Mouse (Mus musculus) kidney, postnatal 25 days (tissue): Measurements from ENCODE around the gene Tjp3.

Experiments used
- DNase-seq, 2 experiments: peaks; one replicate each; pipeline ENCODE4 v3.0.0; 2021; ENCODE audit warnings: mixed read lengths in 2 of 2

Gene Tjp3

DNA sequence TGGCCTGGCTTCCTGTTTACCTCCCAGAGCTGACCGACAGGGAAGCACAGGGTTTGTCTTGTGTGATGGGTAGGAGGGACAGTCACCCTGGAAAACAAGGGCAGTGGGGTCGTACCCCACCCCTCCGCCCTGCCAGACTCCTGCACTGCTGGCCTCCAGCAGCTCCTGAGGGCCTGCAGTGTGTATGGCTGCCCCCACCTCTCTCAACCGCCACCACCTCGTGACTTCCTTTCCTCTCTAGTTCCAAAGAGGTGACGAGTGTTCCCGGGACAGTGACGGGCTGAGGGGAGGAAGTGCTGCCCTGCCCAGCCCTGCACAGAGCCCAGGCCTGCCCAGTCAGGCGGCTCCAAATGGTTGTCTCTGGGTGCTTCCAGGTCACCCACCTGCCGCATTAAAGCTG is 6.5 kb upstream of the Tjp3 start:
- DNase-seq = peak; percentile 68 to 90

DNA sequence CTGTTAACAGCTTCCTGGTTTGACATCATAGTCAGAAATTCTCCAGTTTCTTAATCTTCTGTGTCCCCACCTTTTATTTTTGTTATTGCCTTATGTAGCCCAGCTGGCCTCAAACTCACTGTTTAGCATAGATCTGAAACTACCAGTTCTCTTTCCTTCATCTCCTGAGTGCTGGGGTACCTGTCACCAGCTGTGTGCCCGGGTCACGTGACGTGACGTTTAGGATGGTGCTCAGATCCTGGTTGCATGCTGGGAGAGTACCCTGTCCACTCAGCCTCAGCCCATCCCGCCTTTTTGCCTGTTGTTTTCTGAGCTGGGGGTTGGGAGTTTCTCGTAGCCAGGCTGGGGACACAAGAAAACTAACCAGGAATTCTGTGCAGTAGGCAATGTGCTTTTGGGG is 5.9 kb upstream of the Tjp3 start:
- DNase-seq = no peak

DNA sequence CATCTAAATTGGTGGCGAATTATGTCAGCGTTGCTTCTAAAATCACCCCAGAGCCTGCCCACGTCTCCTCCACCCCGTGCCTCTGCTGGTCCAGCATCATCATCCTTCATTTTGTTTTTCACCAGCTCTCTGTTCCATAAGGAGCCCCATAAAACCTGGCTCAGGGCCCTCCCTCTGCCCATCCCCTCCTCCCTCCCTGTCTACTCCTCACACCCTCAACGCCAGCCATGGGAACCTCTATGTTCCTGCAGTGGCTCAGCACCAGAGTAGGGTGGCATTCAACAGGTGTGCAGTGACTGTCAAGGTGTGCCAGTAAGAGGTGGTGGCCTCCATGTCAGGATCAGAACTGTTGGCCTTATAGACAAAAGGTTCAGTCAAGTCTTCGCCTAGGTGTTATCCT is 3.8 kb upstream of the Tjp3 start:
- DNase-seq = no peak

DNA sequence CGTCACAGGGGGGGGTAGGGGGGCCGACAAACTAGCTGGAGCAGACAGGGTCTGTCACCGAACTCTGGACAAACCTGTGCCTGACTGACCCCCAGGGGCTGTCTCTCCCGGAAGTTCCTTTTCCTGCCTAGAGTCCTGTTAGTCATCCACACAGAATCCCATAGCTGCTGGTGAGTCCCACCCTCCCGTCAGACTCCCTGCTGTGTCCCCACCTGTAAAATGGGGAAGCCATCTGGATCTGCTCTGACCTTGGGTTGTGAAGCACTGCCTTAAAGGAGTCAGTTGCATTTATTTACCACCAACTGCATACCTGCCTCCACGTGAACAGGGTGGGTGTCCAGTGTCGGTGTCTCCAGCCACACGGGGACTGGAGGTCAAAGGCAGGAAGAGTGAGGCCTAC is 3.1 kb upstream of the Tjp3 start:
- no peak for DNase-seq

DNA sequence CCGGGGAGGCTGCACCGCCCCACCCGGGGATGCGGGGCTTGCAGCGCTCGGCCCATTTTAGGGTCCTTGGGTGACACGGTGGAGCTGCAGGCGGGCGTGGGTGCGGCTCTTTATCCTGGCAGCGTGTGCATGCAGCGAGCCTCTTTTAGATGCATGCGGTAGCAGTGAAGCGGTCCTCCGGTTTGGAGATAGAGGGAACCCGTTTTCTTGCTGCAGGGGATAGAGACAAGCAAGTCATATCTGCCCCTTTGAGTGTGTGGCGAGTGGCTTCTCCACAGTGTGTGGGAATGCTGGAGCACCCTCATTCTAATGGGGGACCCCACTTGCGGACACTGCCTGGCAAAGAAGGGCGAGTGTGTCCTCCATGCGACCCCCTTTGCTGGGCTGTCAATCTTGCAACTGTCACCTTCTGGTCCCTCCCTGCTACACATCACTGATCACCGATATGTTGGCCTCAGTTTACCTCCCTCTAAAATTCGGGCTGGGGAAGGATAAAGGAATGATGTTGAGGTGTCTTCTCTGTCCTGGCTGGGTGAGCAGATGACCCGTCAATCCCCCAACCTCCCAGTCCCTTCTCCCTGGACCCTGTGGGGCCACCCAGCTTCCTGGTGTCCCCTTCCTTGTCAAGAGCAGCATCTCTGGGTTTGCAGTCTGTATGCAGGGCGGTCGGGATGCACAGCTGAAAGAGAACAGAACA is 2.1 kb upstream of the Tjp3 start:
- no peak for DNase-seq

DNA sequence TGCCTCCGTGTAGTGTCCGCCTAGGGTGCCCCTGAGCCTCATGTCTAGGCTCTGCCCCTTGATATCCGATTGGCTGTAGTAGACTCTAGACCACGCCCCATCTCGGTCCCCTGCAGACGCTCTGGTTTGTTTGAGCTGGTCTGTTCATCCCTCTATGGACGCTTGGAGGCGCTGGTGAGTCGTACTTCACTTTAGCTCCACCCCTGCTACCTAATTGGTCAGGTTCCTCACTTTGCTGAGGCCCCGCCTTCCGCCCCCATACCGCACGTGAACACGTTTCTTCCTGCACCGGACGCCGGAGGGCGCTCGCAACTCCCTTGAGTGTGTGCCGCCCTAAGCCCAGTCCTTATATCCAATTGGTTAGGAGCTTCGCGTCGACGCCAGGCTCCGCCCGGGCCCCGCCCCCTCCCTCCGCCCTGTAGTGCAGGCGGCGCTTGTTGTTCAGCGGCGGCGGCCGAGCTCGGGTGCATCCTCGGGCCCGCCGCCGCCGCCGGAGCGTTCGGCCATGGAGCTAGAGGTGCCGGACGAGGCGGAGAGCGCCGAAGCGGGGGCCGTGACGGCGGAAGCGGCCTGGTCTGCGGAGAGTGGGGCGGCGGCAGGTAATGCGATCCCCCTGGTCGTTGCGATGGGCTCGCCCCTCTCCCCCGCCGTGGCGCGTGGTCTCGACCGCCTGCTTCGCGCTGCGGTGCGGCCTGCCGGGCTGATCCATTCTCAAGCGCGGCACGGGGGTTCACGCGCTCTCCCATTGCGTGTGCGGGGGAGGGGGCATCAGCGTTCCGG is 1.4 kb upstream of the Tjp3 start, which contains the start of gene Pip5k1c:
Gene Pip5k1c (plus strand): TSS at position 410 of the 780 bp plus-strand sequence.
- peak; percentile 99 to 100 for DNase-seq

DNA sequence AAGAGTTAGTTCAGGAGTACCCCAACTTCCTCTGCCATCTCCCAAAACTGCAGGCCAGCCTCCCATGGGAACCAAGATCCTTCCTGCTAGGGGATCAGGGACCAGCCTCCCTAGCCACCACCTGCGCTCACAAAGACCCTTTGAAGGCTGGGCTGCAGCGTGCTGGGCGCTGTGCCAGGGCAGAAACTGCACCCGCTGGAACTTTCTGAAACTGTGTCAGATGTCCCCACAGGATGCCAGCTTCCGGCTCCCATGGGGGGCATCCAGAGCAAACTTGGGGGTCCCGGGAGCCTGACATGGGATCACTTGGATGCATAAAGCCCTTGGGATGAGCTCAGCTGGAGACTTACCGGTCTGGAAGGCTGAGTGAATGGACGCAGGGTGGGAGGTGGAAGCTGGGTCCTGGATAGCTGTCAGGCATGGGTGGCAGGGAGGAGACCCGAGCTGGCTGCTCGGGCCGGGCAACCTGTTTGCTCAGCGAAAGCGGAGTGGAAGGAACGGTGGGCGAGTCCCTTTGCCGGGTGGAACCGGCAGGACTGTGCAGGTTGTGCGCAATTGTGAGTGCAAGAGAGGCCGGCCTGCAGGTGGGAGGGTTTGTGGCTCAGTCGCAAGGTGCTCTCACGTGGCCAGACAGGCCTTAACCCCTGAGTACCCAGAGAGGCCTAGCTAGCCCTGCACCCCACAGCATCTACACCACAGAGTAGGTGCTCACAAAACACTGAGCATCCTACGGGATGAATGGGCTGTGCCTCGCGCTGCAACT is 502 bp downstream of the Tjp3 start:
- DNase-seq = peak; percentile 48 to 85

DNA sequence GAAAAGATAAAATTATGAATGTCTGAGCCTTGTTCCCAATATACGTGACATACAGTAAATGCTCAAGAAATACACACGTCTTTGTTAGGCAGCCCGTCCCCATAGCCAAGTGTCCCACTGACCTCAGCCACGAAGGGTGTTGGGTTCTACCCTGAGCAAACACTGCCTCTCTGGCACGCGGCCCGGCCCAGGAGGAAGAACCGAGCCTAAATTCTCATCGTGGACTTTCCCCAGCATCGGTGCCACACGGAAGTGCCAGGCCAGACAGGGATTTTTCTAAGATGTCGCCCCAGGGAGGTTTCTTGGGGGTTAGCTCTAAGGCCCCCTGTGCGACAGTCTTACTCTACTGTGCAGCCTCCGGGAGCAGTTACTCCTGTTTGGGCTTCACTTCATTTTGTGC is 1.6 kb downstream of the Tjp3 start:
- DNase-seq = peak in 1 of 2 experiments; percentile 65

DNA sequence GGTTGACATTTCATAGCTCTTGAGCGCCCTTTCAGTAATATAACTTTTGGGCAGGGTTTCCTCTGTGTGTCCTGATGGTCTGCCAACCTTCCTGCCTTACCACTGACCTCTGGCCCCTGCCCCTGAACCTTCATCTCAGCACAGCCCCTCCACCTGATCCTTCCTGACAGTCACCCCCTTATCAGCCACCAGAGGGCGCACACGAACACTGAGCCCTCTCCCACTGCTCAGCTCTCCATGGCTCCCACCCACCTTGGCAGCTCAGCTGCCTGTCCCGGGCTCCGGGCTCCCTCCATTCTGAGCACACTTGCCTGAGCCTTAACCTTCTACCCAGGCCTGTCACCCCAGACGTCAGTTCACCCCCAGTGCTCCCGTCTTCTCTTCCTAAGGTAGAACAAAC is 2.1 kb downstream of the Tjp3 start:
- peak; percentile 75 to 78 for DNase-seq

DNA sequence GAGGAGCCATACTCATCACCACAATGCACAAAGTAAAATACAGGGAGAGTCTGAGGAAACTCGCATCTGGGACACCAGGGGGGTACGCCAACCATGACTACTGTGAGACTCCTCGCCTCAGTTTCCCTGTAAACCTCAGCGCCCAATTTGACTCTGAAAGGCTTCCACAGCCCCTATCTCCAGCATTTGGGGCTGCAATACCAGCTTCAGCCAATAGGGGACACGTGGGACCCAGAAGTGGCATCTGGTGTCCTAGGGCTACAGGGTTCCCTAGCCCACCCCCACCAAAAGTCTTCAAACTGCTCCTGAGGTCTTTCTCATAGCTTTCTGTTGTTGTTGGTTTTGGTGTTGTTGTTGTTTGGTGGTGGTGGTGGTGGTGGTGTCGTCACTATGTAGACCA is 2.8 kb downstream of the Tjp3 start:
- DNase-seq = peak in 1 of 2 experiments; percentile 67

DNA sequence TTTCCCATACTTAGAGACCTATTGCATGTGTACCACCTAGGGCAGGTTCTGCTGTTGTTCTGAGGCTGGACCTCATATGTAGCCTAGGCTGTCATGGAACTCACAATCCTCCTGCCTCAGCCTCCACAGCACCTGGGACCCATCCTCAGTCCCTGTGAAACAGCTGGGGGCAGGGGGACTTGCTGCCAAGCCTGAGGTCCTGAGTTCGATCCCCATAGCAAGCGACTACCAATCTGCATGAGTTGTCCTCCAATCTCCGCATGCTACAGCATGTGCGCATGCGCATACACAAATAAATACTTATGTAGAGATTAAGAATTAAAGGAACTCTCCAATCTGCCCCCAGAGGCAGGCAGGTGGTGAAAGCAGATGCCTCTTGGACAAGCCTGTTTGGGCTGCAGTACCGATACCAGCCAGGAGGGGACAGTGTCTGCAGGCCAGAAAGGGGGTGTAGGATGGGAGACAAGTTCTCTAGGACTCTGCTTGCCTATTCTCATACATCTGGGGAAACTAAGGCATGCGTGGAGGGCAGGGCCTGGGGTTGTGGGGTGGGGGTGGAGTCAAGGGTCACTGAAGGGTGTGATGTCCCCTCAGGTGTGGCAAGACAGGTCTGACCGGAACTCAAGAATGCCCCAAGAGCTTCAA is 3.7 kb downstream of the Tjp3 start:
- peak in 1 of 2 experiments; percentile 66 for DNase-seq

DNA sequence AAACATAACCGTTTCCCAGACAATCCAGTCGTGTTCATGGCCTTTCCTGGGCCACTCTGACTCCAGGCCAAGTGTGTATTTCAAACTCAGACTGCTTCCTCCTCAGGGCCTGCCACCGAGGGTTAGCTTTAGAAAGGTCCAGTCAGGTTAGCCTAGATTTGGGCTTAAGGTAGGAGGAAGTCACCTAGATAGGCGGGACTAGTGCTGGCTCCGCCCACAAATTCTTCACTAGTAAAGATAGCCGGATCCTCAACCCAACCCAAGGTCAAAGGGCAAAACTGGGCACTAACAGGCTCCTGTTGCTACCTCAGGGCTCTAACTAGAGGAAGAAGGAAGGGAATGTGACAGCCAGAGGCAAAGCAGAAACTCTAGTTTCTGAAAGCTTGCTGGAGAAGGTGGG is 4.8 kb downstream of the Tjp3 start:
- peak; percentile 79 to 82 for DNase-seq

DNA sequence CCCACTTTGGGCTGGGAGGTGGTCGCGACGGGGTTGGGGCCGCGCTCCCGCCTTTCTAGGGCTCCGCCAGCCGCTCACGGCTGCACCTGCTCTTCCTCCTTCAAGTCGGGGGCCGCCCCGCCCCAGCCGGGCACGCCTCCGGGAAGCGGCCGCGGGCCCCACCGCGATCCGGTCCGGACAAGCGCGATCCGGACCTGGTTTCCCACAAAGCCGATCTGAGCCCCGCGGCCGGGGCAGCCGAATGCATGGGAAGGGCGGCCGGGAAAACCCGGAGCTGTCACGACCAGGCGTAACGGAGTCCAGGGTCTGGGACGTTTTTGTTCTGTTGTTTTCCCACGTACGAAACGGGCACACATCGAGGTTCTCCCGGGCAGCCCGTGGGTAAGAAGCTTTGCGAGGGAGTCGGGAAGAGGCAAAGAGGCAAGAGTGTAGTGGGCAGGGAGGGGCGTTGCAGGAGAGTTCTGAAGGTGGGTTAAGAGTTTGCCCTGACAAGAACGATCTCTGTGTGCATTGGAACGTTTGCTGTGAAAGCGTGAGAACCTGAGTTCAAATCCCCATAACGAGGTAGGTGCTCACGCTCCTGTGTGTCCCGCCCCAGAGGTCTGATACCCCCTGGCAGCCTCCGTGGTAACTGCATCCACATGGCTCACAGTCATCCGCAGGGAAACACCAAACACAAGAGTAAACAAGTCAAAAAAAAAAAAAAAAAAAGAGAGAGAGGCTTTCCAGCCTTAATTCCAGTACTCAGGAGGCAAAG is 5.5 kb downstream of the Tjp3 start:
- peak; percentile 93 to 95 for DNase-seq

DNA sequence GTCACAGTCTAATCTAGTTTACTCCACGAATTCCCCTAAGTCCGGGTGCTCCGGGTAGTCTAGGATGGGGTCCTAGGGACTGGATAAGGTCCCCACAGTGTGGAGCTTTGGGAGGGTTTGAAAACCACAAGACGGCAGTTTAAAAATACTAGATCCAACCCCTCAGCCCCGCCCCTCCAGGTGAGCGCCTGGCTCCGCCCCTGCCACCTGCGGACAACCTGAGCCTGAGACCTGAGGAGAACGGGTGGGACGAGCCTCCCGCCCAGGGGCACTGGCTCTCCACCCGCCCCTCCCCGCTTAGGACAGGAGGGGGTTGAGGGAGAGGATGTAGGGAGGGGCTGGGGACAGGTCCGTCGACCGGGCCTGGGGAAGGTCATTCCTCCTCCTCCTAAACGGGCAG is 6.7 kb downstream of the Tjp3 start:
- peak; percentile 73 to 90 for DNase-seq

DNA sequence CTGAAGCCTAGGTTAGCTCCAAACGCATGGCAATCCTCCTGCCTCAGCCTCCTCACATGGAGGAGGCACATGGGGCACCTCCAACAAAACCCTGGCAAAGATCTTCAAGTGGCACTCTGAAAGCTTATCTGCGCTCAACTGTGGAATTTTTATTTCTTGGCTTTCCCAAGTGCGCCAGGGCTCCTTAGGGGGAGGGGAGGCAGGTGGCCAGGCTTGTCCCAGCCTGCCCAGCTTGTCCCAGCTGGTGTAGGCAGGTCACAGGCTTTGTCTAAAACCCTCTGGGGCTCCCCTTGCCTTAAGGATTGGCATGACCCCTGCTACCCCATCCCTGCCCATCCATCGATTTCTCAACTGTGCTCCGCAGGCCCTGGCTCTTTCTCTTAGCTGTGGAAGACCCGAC is 7.2 kb downstream of the Tjp3 start:
- peak in 1 of 2 experiments; percentile 75 for DNase-seq

DNA sequence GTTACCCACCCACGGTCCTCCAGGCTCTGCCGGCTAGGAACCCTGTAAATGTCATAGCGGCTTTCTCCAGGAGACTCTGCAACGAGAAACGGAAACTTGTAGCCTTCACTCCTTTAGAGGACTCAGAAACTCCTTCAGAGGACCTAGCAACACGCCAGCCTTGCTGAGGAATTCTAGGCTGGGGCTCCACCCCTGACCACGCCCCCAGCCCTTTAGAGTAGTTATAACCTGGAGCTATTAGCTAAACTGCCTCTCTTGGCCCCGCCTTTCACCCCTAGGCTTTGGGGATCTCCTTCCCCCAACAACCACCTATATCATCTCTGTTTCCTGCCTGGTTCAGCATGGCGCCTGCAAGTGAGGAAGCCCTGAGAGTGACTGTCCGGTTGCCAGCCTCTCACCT is 11.9 kb downstream of the Tjp3 start:
- DNase-seq = no peak

DNA sequence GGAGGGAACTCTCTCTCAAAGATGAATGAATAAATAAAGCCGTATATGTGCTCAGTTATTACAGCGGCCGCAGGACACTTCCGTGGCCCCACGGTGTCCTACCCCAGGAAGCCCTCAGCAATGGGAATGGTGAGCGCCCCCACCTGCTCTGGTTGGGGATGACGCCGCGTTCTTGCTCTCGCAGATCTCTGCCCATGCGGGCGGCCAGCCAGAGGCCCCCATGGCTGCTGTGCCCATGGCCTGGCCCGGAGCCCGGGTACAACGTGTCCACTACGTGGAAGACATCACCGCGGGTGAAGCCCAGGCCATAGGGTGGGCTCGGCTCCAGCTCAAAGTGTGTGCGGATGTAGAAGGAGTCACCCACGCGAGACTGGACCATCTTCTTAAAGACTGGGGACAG is 13.7 kb downstream of the Tjp3 start:
- no peak for DNase-seq

DNA sequence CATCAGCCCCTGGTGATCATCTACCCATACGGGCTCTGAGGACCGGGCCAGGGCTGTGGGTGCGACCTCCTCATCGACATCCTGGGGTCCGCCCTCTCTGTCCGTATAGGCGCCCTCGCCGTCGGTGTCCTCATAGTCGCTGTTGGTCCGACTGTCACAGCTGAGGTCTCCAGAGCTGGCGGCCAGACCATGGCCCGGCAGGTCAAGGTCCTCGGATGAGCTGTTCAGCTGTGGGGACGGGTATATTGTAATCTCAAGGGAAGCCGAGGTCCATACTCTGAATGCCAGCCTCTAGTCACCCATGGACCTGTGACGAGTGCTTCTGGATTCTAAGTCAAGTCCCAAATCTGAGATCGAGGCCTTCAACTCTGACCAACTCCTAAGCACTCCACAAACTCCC is 17.5 kb downstream of the Tjp3 start:
- DNase-seq = no peak

DNA sequence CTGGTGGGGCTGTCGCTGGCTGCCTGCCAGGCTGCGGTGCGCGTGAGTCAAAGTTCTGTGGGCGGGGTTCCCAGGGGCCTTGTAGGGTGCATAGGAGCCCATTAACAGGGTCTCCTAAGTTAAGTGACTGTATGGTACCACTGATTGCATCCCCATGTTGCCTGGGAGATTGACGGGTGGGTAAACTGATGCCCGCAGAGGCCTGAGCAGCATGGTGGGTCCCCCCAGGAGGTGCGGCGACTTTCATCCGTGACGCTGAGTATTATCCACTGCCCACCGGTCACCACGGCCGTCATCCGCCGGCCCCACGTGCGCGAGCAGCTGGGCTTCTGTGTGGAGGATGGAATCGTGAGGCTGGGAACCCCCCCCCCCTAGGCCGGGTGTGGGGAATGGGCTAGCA is 19.0 kb downstream of the Tjp3 start:
- DNase-seq = no peak

DNA sequence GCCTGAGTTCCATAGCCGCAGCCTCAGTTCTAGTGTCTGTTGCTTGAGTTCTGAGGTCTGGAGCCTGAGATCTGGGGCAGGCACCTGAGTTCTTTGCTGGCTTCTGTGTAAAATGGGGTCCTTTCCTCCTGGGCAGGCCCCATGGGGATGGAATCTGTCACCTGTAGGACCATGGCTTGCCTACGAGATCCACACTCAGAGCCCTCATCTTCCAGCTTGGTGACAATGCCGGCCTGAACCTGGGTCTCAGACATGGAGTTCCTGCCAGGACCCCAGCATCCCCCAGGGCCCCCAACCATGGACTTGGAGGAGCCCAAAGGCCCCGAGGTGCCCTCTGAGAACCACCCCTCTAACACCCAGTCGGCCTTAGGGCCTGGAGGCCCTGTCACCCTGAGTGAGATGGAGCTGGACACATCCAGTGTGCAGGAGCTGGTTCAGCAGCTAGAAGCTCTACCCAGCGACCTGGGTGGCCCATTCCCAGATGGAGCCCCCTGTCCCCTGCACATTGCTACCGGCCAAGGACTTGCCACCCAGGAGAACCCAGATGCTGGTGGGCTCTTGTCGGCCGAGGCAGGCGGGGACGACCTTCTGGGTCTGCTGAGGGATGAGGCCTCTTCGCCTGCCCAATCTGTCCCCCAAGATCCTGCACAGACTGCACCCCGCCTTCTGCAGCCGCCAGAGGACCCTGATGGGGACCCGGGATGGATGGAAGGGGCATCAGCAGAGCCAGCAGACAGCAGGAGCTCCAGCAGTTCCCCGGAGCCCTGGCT is 22.6 kb downstream of the Tjp3 start:
- no peak for DNase-seq

DNA sequence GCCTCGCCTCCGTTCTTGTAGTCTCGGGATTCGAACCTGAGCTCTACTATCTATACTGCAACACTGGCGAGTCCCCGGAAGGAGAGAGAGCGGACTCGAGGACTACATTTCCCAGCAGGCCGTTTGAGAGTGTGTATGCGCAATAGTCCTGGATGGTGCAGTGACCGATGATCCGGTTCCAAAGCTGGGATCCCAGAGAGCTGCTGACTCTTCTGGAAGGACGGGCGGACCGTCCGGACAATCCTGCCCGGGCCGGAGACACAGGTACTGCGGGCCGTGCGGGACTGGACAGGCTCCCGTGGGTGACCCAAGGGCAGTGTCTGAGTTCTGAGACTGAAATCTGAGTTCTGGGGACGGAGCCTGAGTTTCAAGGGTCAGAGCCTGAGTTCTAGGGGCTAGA is 23.3 kb downstream of the Tjp3 start:
- DNase-seq = peak; percentile 91 to 95
